Mouse (Mus musculus): ENCODE measurements around the gene Josd2. TPM values are rescaled to one million over a fixed set of nuclear protein-coding genes. Genes with fewer than 3 reads are reported as not detected.

Josd2 gene
- polyA plus RNA-seq, 1 experiment from 2014 or later = 169 TPM

DNA sequence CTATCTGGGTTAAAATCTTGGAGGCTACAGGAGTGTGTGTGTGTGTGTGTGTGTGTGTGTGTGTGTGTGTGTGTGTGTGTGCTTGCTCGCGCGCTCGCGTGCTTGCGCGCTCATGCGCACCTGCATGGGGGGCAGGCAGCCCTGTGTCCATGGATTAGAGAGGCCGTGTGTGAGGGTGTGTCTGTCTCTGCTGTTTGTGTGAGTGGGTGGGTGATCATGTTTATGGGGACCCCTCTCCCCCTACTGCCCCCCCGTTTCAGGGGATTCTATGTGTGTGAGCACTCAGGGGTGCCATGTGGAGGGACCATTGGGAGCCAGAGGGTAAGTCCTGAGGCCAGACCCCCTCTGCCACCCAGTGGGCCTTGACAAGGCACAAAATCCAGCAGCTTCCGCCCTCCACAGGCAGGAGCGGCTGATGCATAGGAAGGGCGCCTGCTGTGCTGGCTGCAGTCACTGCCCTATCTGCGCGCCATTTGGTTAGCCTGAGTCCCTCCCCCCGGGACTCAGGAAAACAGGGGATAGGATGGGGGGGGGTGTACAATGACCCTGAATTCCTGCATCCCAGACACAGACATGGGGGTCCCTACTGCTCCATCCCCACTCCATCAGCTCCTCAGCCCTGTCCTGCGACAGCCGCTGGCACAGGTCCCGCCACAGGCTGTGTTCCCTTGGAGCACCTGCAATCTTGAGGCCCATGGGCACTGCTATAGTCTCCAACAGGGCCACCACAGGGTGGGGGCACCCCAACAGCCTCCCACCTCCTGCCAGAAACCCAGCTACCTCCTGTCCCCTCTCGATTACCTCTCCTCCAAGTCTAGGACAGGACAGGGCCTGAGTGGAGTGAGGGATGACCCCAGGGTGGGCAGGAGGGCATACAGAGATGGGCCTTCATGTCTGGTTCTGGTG, 24.3 kb upstream of the Josd2 start:
- H3K9me3 ChIP-seq (replicated peaks; ENCODE audit: control insufficient read depth, low read length) = no peaks in the 10 kb centered on the region
- H3K4me2 ChIP-seq = peak overlapping the region; percentile 80
- 9% methylated on average over 19 of the region's 20 CpGs for WGBS (ENCODE audit: insufficient replicate concordance)
- no peak overlapping the region for H3K27ac ChIP-seq (ENCODE audit: low read depth, low read length)
- no peaks in the 10 kb centered on the region for H3K36me3 ChIP-seq (ENCODE audit: control insufficient read depth, insufficient read depth, low read length)
- H3K4me1 ChIP-seq (ENCODE audit: control insufficient read depth, insufficient read depth, low read length) = peaks cover 26% of the 10 kb centered on the region
- peak; percentile 21; the same call in 1 of the 2 replicates for ATAC-seq (replicated peaks; ENCODE audit: insufficient number of reproducible peaks, low FRiP score, low TSS enrichment)
- H3K4me3 ChIP-seq (ENCODE audit: low read depth, low read length) = peak overlapping the region; percentile 44
- H3K9ac ChIP-seq (ENCODE audit: low read depth, low read length) = peak overlapping the region; percentile 70
- peaks cover 64% of the 10 kb centered on the region for H3K27me3 ChIP-seq (ENCODE audit: control insufficient read depth, insufficient read depth, low read length)

DNA sequence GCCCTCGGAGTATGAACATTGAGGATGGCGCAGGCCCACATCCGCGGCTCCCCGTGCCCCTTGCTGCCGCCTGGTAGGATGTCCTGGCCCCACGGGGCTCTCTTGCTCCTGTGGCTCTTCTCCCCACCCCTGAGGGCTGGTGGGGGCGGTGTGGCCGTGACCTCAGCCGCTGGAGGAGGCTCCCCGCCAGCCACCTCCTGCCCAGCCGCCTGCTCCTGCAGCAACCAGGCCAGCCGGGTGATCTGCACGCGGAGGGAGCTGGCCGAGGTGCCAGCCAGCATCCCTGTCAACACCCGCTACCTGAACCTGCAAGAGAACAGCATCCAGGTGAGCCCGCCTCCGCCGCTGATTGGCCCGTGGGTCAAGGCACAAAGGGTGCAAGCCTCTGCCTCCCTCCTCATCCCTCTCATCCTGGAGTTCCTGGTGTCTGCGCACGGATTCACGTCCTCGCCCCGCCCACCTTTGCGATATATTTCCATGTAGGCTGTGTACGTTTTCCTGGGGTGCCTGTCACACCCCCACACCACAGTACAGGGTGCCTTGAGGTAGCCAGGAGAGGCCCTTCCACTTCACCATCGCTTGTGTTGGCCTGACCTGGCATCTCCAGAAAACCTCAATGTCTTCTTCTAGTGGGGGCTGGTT, 22.8 kb upstream of the Josd2 start:
- WGBS (ENCODE audit: insufficient replicate concordance) = 13% methylated on average over 29 of the region's 29 CpGs

DNA sequence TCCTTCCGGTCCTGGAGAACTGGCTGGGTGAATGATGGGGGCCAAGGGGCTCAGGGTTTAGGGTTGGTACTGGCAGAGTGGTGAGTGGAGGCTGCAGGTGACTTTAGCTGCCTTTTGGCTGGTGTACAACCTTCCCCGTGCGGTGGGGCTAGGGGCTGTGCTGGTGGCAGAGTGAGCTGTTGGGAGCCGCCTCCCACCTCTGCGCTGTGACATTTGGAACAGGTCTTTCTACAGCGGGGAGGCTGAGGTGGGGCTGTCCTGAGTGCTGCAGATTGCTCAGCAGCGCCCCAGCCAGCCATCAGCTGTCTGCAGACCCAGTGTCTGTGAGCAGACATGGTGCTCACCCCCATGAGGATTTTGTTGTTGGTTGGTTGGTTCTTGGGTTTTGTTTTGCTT, 22.3 kb upstream of the Josd2 start:
- no peak overlapping the region for H3K4me3 ChIP-seq (ENCODE audit: low read depth, low read length)

More for the DNA sequence above, 22.8 kb upstream of the Josd2 start:
- no peak overlapping the region for H3K27ac ChIP-seq (ENCODE audit: low read depth, low read length)
- 0 out of 2 replicates have a peak overlapping the region, but pooled peaks have one; percentile 8 for H3K4me3 ChIP-seq (ENCODE audit: low read depth, low read length)
- peaks cover 55% of the 10 kb centered on the region for H3K27me3 ChIP-seq (ENCODE audit: control insufficient read depth, insufficient read depth, low read length)
- H3K4me1 ChIP-seq (ENCODE audit: control insufficient read depth, insufficient read depth, low read length) = peaks cover 26% of the 10 kb centered on the region
- no peaks in the 10 kb centered on the region for H3K36me3 ChIP-seq (ENCODE audit: control insufficient read depth, insufficient read depth, low read length)
- peak overlapping the region; percentile 7; the same call in 1 of the 2 replicates for H3K9ac ChIP-seq (ENCODE audit: low read depth, low read length)
- no peak for ATAC-seq (replicated peaks; ENCODE audit: insufficient number of reproducible peaks, low FRiP score, low TSS enrichment)
- H3K9me3 ChIP-seq (replicated peaks; ENCODE audit: control insufficient read depth, low read length) = no peaks in the 10 kb centered on the region
- H3K4me2 ChIP-seq = peak overlapping the region; percentile 80

DNA sequence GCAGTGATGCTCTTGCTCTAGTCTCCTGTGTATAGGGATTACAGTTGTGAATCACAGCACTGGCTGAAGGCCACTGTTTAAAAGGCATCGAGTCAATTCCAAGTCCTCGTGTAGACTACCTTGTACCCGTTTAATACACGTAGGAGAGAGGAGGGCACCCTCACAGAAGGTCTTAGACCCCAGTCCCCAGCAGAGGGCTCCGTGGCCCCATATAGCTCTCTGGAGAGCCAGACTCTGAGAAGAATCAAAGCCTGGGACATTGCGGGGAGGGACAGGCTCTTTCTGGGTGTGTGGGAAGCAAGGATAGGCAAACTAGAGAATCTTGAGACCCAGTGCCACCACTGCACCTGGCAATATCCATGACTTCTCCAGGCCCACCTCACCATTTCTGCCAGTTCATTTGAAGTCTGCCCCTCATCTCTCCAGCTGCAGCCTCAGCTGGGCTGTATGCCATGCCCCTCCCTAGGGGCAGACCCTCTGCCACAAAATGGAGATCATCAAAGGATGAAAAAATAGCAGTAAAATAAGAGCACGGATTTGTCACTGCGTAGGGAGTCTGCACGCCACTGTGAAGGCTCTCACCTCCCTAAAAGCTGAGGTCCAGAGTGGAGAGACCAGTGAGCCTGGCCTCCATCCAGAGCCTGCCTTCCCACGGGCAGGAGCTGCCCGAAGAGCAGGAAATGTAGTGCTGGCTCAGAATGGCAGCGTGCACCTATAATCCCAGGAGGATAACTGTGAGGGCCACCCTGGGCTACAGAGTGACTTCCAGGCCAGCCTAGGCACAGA, 21.5 kb upstream of the Josd2 start:
- H3K9ac ChIP-seq (ENCODE audit: low read depth, low read length) = no peak overlapping the region

More for the DNA sequence above, 22.3 kb upstream of the Josd2 start:
- no peak overlapping the region for H3K27ac ChIP-seq (ENCODE audit: low read depth, low read length)
- H3K27me3 ChIP-seq (ENCODE audit: control insufficient read depth, insufficient read depth, low read length) = peaks cover 50% of the 10 kb centered on the region
- peaks cover 26% of the 10 kb centered on the region for H3K4me1 ChIP-seq (ENCODE audit: control insufficient read depth, insufficient read depth, low read length)
- H3K36me3 ChIP-seq (ENCODE audit: control insufficient read depth, insufficient read depth, low read length) = no peaks in the 10 kb centered on the region
- H3K9ac ChIP-seq (ENCODE audit: low read depth, low read length) = no peak overlapping the region
- H3K4me2 ChIP-seq = peak overlapping the region; percentile 80
- no peaks in the 10 kb centered on the region for H3K9me3 ChIP-seq (replicated peaks; ENCODE audit: control insufficient read depth, low read length)
- WGBS (ENCODE audit: insufficient replicate concordance) = 14% methylated on average over 7 of the region's 7 CpGs
- no peak for ATAC-seq (replicated peaks; ENCODE audit: insufficient number of reproducible peaks, low FRiP score, low TSS enrichment)

DNA sequence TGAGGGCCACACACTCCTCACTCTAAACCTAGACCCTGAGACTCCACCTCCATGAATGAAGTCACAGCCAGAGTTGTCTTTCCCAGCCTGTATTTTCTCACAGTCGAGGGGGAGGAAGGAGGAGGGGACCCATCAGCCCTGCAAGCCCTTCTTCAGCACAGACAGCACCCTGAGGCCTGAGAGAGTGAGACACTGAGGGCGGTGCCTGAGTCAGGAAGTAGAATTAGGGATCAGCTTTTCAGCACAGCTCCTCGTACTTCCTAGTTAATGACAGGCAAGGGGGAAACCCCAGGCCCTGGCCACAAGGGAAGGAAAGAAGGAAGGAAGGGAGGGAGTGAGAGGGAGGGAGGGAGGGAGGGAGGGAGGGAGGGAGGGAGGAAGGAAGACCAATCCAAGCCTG, 14.5 kb upstream of the Josd2 start:
- Histone ChIP-seq H3K9ac (ENCODE audit: low read depth, low read length) (peak overlapping the region; percentile 28; the same call in 1 of the 2 replicates), H3K9me3 (replicated peaks; ENCODE audit: control insufficient read depth, low read length) (no peaks in the 10 kb centered on the region), H3K4me3 (ENCODE audit: low read depth, low read length) (no peak overlapping the region), H3K27me3 (ENCODE audit: control insufficient read depth, insufficient read depth, low read length) (no peaks in the 10 kb centered on the region), H3K4me1 (ENCODE audit: control insufficient read depth, insufficient read depth, low read length) (peaks cover 8% of the 10 kb centered on the region), H3K36me3 (ENCODE audit: control insufficient read depth, insufficient read depth, low read length) (no peaks in the 10 kb centered on the region), H3K27ac (ENCODE audit: low read depth, low read length) (no peak overlapping the region), H3K4me2 (no peak overlapping the region)
- WGBS (ENCODE audit: insufficient replicate concordance) = 15% methylated on average over 3 of the region's 3 CpGs
- ATAC-seq (replicated peaks; ENCODE audit: insufficient number of reproducible peaks, low FRiP score, low TSS enrichment) = peak; percentile 49

More for the DNA sequence above, 21.5 kb upstream of the Josd2 start:
- 0 out of 2 replicates have a peak overlapping the region, but pooled peaks have one; percentile 80 for H3K4me2 ChIP-seq
- no peak for ATAC-seq (replicated peaks; ENCODE audit: insufficient number of reproducible peaks, low FRiP score, low TSS enrichment)
- H3K4me3 ChIP-seq (ENCODE audit: low read depth, low read length) = no peak overlapping the region
- H3K36me3 ChIP-seq (ENCODE audit: control insufficient read depth, insufficient read depth, low read length) = no peaks in the 10 kb centered on the region
- peaks cover 43% of the 10 kb centered on the region for H3K27me3 ChIP-seq (ENCODE audit: control insufficient read depth, insufficient read depth, low read length)
- H3K27ac ChIP-seq (ENCODE audit: low read depth, low read length) = no peak overlapping the region
- WGBS (ENCODE audit: insufficient replicate concordance) = 43% methylated on average over 12 of the region's 12 CpGs
- peaks cover 26% of the 10 kb centered on the region for H3K4me1 ChIP-seq (ENCODE audit: control insufficient read depth, insufficient read depth, low read length)
- no peaks in the 10 kb centered on the region for H3K9me3 ChIP-seq (replicated peaks; ENCODE audit: control insufficient read depth, low read length)

DNA sequence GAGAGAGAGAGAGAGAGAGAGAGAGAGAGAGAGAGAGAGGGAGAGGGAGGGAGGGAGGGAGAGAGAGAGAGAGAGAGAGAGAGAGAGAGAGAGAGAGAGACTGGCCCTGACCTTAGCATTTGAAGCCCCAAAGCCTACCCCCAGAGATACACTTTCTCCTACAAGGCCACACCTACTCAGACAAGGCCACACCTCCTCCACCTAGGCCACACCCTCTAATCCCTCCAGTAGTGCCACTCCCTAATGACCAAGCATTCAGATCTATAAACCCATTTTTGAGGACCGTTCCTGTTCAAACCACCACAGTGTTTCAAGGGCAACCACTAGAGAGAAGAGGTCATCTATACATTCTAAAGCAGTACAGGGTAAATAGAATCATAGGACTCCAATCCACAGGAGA, 11.5 kb upstream of the Josd2 start:
- Histone ChIP-seq H3K4me1 (ENCODE audit: control insufficient read depth, insufficient read depth, low read length) (peaks cover 8% of the 10 kb centered on the region), H3K9ac (ENCODE audit: low read depth, low read length) (no peak overlapping the region), H3K36me3 (ENCODE audit: control insufficient read depth, insufficient read depth, low read length) (no peaks in the 10 kb centered on the region), H3K4me2 (no peak overlapping the region), H3K27ac (ENCODE audit: low read depth, low read length) (no peak overlapping the region), H3K9me3 (replicated peaks; ENCODE audit: control insufficient read depth, low read length) (no peaks in the 10 kb centered on the region), H3K27me3 (ENCODE audit: control insufficient read depth, insufficient read depth, low read length) (peaks cover 15% of the 10 kb centered on the region), H3K4me3 (ENCODE audit: low read depth, low read length) (no peak overlapping the region)
- ATAC-seq (replicated peaks; ENCODE audit: insufficient number of reproducible peaks, low FRiP score, low TSS enrichment) = no peak
- 78% methylated on average over 1 of the region's 1 CpGs for WGBS (ENCODE audit: insufficient replicate concordance)

DNA sequence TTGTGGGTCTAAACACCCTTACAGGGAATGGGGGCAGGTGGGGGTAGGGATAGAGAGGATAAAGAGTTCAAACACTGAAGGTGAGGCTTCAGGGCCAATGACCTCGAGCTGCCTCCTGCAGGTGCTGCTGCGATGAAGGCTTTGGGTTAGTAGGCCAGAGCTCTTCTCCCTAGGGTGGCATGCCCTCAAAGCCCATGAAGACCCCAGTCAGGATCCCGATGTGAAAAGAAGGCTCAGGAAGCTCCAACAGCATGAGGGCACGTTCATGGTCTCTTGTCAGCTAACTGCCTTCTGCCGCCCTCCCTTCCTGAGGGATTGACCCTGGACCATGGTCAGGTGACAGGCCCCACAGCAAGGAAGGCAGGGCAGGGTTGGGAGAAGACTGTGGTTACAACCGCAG, 7.7 kb upstream of the Josd2 start:
- peaks cover 46% of the 10 kb centered on the region for H3K27me3 ChIP-seq (ENCODE audit: control insufficient read depth, insufficient read depth, low read length)
- ATAC-seq (replicated peaks; ENCODE audit: insufficient number of reproducible peaks, low FRiP score, low TSS enrichment) = no peak
- H3K4me2 ChIP-seq = no peak overlapping the region

DNA sequence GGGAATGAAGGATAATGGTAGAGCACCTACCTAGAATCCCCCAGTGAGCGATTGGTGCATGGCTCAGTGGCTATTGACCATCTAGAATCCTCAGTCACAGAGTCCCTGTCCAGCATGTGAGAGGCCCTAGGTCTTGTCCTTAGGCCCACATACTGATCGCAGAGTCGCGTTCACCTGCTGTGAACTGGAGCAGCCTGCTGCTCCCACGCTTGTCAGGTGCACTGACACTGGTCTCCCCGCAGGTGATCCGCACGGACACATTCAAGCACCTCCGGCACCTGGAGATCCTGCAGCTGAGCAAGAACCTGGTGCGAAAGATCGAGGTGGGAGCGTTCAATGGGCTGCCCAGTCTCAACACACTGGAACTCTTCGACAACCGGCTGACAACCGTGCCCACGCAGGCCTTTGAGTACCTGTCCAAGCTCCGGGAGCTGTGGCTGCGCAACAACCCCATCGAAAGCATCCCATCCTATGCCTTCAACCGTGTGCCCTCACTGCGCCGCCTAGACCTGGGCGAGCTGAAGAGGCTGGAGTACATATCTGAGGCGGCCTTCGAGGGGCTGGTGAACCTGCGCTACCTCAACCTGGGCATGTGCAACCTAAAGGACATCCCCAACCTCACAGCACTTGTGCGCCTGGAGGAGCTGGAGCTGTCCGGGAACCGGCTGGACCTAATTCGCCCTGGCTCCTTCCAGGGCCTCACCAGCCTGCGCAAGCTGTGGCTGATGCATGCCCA, 6.8 kb upstream of the Josd2 start:
- WGBS (ENCODE audit: insufficient replicate concordance) = 73% methylated on average over 31 of the region's 31 CpGs
- H3K9me3 ChIP-seq (replicated peaks; ENCODE audit: control insufficient read depth, low read length) = no peaks in the 10 kb centered on the region
- H3K27ac ChIP-seq (ENCODE audit: low read depth, low read length) = no peak overlapping the region
- H3K9ac ChIP-seq (ENCODE audit: low read depth, low read length) = no peak overlapping the region
- H3K4me2 ChIP-seq = no peak overlapping the region
- ATAC-seq (replicated peaks; ENCODE audit: insufficient number of reproducible peaks, low FRiP score, low TSS enrichment) = no peak
- H3K36me3 ChIP-seq (ENCODE audit: control insufficient read depth, insufficient read depth, low read length) = no peaks in the 10 kb centered on the region
- H3K4me3 ChIP-seq (ENCODE audit: low read depth, low read length) = no peak overlapping the region
- H3K4me1 ChIP-seq (ENCODE audit: control insufficient read depth, insufficient read depth, low read length) = peaks cover 23% of the 10 kb centered on the region
- H3K27me3 ChIP-seq (ENCODE audit: control insufficient read depth, insufficient read depth, low read length) = peaks cover 46% of the 10 kb centered on the region

More for the DNA sequence above, 7.7 kb upstream of the Josd2 start:
- Histone ChIP-seq H3K9ac (ENCODE audit: low read depth, low read length) (no peak overlapping the region), H3K9me3 (replicated peaks; ENCODE audit: control insufficient read depth, low read length) (no peaks in the 10 kb centered on the region), H3K4me1 (ENCODE audit: control insufficient read depth, insufficient read depth, low read length) (peaks cover 20% of the 10 kb centered on the region), H3K27ac (ENCODE audit: low read depth, low read length) (no peak overlapping the region), H3K4me3 (ENCODE audit: low read depth, low read length) (no peak overlapping the region), H3K36me3 (ENCODE audit: control insufficient read depth, insufficient read depth, low read length) (no peaks in the 10 kb centered on the region)
- 74% methylated on average over 6 of the region's 6 CpGs for WGBS (ENCODE audit: insufficient replicate concordance)

Measured in heart, embryonic 11.5 days (tissue).